Mouse (Mus musculus) spleen, postnatal 10 days (tissue): ENCODE results near the gene Syndig1l.

Experiments
- DNase-seq, 2 experiments: peaks; one replicate each; pipeline ENCODE4 v3.0.0; 2021 to 2022; ENCODE audit warnings: low spot score in 2 of 2

Syndig1l gene

GRCm38 (mm10) chr12:84698319-84699081 lies at the start of gene Syndig1l:
Gene Syndig1l (minus strand): TSS chr12:84698831.
- DNase-seq, result peak; percentile 56 to 76

- no peak for DNase-seq
These were observed 49.5 kb upstream of the Syndig1l start for GRCm38 (mm10) chr12:84748134-84748533.

GRCm38 (mm10) chr12:84745700-84746099 lies 47.1 kb upstream of the Syndig1l start:
- DNase-seq, result no peak

GRCm38 (mm10) chr12:84743496-84743895 lies 44.9 kb upstream of the Syndig1l start:
- DNase-seq, result no peak

- no peak for DNase-seq
These were observed 34.7 kb upstream of the Syndig1l start for GRCm38 (mm10) chr12:84733366-84733765.

GRCm38 (mm10) chr12:84728421-84728820 lies 29.8 kb upstream of the Syndig1l start:
- no peak for DNase-seq

- no peak for DNase-seq
These were observed 28.8 kb upstream of the Syndig1l start for GRCm38 (mm10) chr12:84727434-84727833.

- no peak for DNase-seq
These were observed 28.4 kb upstream of the Syndig1l start for GRCm38 (mm10) chr12:84726986-84727385.

GRCm38 (mm10) chr12:84726391-84726790 lies 27.8 kb upstream of the Syndig1l start:
- no peak for DNase-seq

- DNase-seq, result no peak
These were observed 20.0 kb upstream of the Syndig1l start for GRCm38 (mm10) chr12:84718462-84719244.

- no peak for DNase-seq
These were observed 15.9 kb upstream of the Syndig1l start for GRCm38 (mm10) chr12:84714578-84714977.

- DNase-seq, result peak; percentile 16 to 51
These were observed 11.3 kb upstream of the Syndig1l start for GRCm38 (mm10) chr12:84709842-84710439.

- DNase-seq, result no peak
These were observed 9.2 kb upstream of the Syndig1l start for GRCm38 (mm10) chr12:84707804-84708203.

GRCm38 (mm10) chr12:84706886-84707285 lies 8.3 kb upstream of the Syndig1l start:
- DNase-seq, result no peak

- DNase-seq, result no peak
These were observed 4.0 kb upstream of the Syndig1l start for GRCm38 (mm10) chr12:84702586-84702985.

GRCm38 (mm10) chr12:84692141-84692540 lies 6.5 kb downstream of the Syndig1l start:
- DNase-seq, result no peak

- DNase-seq, result no peak
These were observed 7.3 kb downstream of the Syndig1l start for GRCm38 (mm10) chr12:84691347-84691746.

GRCm38 (mm10) chr12:84689051-84689450 lies 9.6 kb downstream of the Syndig1l start:
- DNase-seq, result no peak

- no peak for DNase-seq
These were observed 11.1 kb downstream of the Syndig1l start for GRCm38 (mm10) chr12:84687531-84687930.

GRCm38 (mm10) chr12:84686176-84686575 lies 12.5 kb downstream of the Syndig1l start:
- DNase-seq, result no peak

- DNase-seq, result no peak
These were observed 14.1 kb downstream of the Syndig1l start for GRCm38 (mm10) chr12:84684569-84684968.

- DNase-seq, result no peak
These were observed 22.6 kb downstream of the Syndig1l start for GRCm38 (mm10) chr12:84676011-84676410.
